Mouse (Mus musculus): Measurements from ENCODE around the gene Gm17349. TPM values are rescaled to one million over a fixed set of nuclear protein-coding genes. Genes with fewer than 3 reads are reported as not detected.

The Gm17349 gene
- polyA plus RNA-seq, 1 experiment from 2014 or later: not detected

- Histone ChIP-seq H3K4me3 (ENCODE audit: low read depth, low read length) (no peak overlapping the region), H3K27ac (replicated peaks; ENCODE audit: low read depth, low read length) (no peak overlapping the region), H3K27me3 (ENCODE audit: control insufficient read depth, insufficient read depth, low read length) (peaks cover 27% of the 10 kb centered on the region), H3K36me3 (ENCODE audit: control insufficient read depth, insufficient read depth, low read length) (no peaks in the 10 kb centered on the region), H3K9me3 (ENCODE audit: control insufficient read depth, low read length) (no peaks in the 10 kb centered on the region), H3K4me1 (ENCODE audit: control insufficient read depth, insufficient read depth, low read length) (peaks cover 3% of the 10 kb centered on the region; the same call in 1 of the 2 replicates), H3K9ac (ENCODE audit: low read length) (no peak overlapping the region), H3K4me2 (ENCODE audit: low read depth, severe bottlenecking) (no peak overlapping the region)
- ATAC-seq (ENCODE audit: insufficient number of reproducible peaks, low FRiP score, low TSS enrichment, low read depth) (no peak), DNase-seq (ENCODE audit: low spot score) (no peak)
- WGBS: 53% methylated on average over 2 of the region's 2 CpGs
Observed at GRCm38 (mm10) chr15:99658437-99658836, 46.9 kb downstream of the Gm17349 start.

DNA sequence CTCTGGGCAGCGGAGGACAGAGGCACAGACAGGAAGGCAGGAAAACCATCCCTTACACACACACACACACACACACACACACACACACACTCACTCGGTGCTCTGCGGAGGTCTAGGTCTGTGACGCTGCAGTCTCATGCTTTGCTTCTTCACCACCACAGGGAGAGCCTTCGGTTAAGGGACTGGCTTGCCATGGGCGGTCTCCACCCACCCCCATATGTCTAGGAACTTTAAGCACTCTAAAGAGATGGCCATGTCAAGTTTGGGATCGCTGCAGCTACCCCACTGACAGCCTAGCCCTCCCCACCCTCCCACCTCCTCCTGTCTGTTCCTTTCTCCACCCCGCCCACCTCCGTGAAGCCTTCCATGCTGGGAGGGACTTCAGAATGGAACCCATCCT, 49.3 kb downstream of the Gm17349 start:
- no peak for ATAC-seq (ENCODE audit: insufficient number of reproducible peaks, low FRiP score, low TSS enrichment, low read depth)
- DNase-seq (ENCODE audit: low spot score): no peak

DNA sequence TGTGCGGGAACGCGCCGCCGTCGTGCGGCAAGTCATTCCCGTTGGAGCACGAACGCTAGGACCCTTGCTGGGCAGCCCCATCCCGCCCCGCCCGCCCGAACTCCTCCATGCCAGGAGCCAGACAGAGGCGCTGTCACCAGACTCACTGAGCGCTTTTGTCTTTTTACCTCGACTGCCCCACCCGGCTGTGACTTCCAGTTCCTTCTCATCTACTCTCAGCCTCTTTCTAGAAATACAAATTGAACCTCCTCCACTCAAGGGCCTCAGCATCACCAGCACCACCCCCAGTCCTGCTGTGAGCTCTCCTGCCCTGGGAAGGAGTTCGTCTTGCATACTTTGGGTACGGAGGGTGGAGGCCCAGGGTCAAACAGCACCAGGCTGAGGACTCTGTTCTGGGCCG, 51.4 kb downstream of the Gm17349 start:
- Histone ChIP-seq H3K4me1 (ENCODE audit: control insufficient read depth, insufficient read depth, low read length) (peaks cover 20% of the 10 kb centered on the region), H3K36me3 (ENCODE audit: control insufficient read depth, insufficient read depth, low read length) (no peaks in the 10 kb centered on the region), H3K27ac (replicated peaks; ENCODE audit: low read depth, low read length) (no peak overlapping the region), H3K9me3 (ENCODE audit: control insufficient read depth, low read length) (no peaks in the 10 kb centered on the region), H3K4me3 (ENCODE audit: low read depth, low read length) (peak overlapping the region; percentile 14), H3K4me2 (ENCODE audit: low read depth, severe bottlenecking) (peak overlapping the region; percentile 40), H3K27me3 (ENCODE audit: control insufficient read depth, insufficient read depth, low read length) (peaks cover 32% of the 10 kb centered on the region), H3K9ac (ENCODE audit: low read length) (peak overlapping the region; percentile 22; the same call in 1 of the 2 replicates)
- WGBS: 4% methylated on average over 21 of the region's 21 CpGs
- ATAC-seq (ENCODE audit: insufficient number of reproducible peaks, low FRiP score, low TSS enrichment, low read depth) (no peak), DNase-seq (ENCODE audit: low spot score) (no peak)

More for the DNA sequence above, 49.3 kb downstream of the Gm17349 start:
- no peaks in the 10 kb centered on the region for H3K9me3 ChIP-seq (ENCODE audit: control insufficient read depth, low read length)
- WGBS: 40% methylated on average over 9 of the region's 9 CpGs
- no peak overlapping the region for H3K27ac ChIP-seq (replicated peaks; ENCODE audit: low read depth, low read length)
- no peak overlapping the region for H3K4me2 ChIP-seq (ENCODE audit: low read depth, severe bottlenecking)
- H3K4me1 ChIP-seq (ENCODE audit: control insufficient read depth, insufficient read depth, low read length): peaks cover 4% of the 10 kb centered on the region; the same call in 1 of the 2 replicates
- H3K4me3 ChIP-seq (ENCODE audit: low read depth, low read length): no peak overlapping the region
- H3K27me3 ChIP-seq (ENCODE audit: control insufficient read depth, insufficient read depth, low read length): peaks cover 32% of the 10 kb centered on the region
- no peaks in the 10 kb centered on the region for H3K36me3 ChIP-seq (ENCODE audit: control insufficient read depth, insufficient read depth, low read length)
- H3K9ac ChIP-seq (ENCODE audit: low read length): no peak overlapping the region

DNA sequence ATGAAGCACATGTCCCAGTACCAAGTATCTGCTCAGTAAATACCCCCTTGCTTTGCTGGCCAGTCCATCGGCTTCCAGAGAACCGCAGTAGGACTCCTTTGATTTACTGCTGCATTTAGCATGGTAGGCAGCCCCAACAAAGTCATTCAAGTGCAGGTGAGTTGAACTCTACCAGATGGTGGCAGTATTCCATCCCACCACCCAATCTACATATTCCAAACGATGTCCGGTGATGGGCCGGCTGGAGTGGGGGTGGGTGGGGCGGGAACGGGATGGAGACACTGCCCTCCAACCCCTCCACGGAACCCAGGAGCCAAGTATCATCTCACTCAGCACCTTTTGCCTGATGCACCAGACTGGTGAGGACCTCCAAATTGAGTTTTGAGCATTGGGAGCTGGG, 52.0 kb downstream of the Gm17349 start:
- no peaks in the 10 kb centered on the region for H3K36me3 ChIP-seq (ENCODE audit: control insufficient read depth, insufficient read depth, low read length)
- no peak overlapping the region for H3K27ac ChIP-seq (replicated peaks; ENCODE audit: low read depth, low read length)
- peak overlapping the region; percentile 40 for H3K4me2 ChIP-seq (ENCODE audit: low read depth, severe bottlenecking)
- 3% methylated on average over 8 of the region's 8 CpGs for WGBS
- ATAC-seq (ENCODE audit: insufficient number of reproducible peaks, low FRiP score, low TSS enrichment, low read depth) (no peak), DNase-seq (ENCODE audit: low spot score) (peak; percentile 58)
- no peak overlapping the region; the same call in 1 of the 2 replicates for H3K9ac ChIP-seq (ENCODE audit: low read length)
- H3K27me3 ChIP-seq (ENCODE audit: control insufficient read depth, insufficient read depth, low read length): peaks cover 32% of the 10 kb centered on the region
- H3K4me1 ChIP-seq (ENCODE audit: control insufficient read depth, insufficient read depth, low read length): peaks cover 24% of the 10 kb centered on the region
- H3K9me3 ChIP-seq (ENCODE audit: control insufficient read depth, low read length): no peaks in the 10 kb centered on the region
- peak overlapping the region; percentile 14 for H3K4me3 ChIP-seq (ENCODE audit: low read depth, low read length)

Other genes starting within 250 kb of the Gm17349 start
- gene Nckap5l, start 247.7 kb downstream of the Gm17349 start, polyA plus RNA-seq (2014; fragmentation: Nextera tagmentation; extraction: Ambion mirVana): 14.2 and 15.6 TPM in 2 replicates
- gene Bcdin3d, start 230.8 kb downstream of the Gm17349 start, polyA plus RNA-seq (2014; fragmentation: Nextera tagmentation; extraction: Ambion mirVana): 17.8 and 20.2 TPM in 2 replicates
- 0.47 TPM in 1 of 2 replicates, not detected in the other for gene Faim2, start 177.3 kb downstream of the Gm17349 start, polyA plus RNA-seq (2014; fragmentation: Nextera tagmentation; extraction: Ambion mirVana)
- gene Aqp2, start 126.4 kb downstream of the Gm17349 start, polyA plus RNA-seq (2014; fragmentation: Nextera tagmentation; extraction: Ambion mirVana): not detected in 2 replicates
- not detected in 2 replicates for gene Aqp5, start 114.7 kb downstream of the Gm17349 start, polyA plus RNA-seq (2014; fragmentation: Nextera tagmentation; extraction: Ambion mirVana)
- gene Aqp6, start 104.1 kb downstream of the Gm17349 start, polyA plus RNA-seq (2014; fragmentation: Nextera tagmentation; extraction: Ambion mirVana): not detected in 2 replicates
- 108 and 125 TPM in 2 replicates for gene Racgap1, start 53.8 kb downstream of the Gm17349 start, polyA plus RNA-seq (2014; fragmentation: Nextera tagmentation; extraction: Ambion mirVana)
- 0.57 and 0.64 TPM in 2 replicates for gene Asic1, start 35.1 kb downstream of the Gm17349 start, polyA plus RNA-seq (2014; fragmentation: Nextera tagmentation; extraction: Ambion mirVana)
- gene Smarcd1, start 3.4 kb downstream of the Gm17349 start, polyA plus RNA-seq (2014; fragmentation: Nextera tagmentation; extraction: Ambion mirVana): 80.6 and 83.8 TPM in 2 replicates
- 0.07 and 0.27 TPM in 2 replicates for gene Gpd1, start 12.0 kb upstream of the Gm17349 start, polyA plus RNA-seq (2014; fragmentation: Nextera tagmentation; extraction: Ambion mirVana)
- gene Cox14, start 20.1 kb upstream of the Gm17349 start, polyA plus RNA-seq (2014; fragmentation: Nextera tagmentation; extraction: Ambion mirVana): 118 and 123 TPM in 2 replicates
- 70.9 and 75.3 TPM in 2 replicates for gene Cers5, start 67.4 kb upstream of the Gm17349 start, polyA plus RNA-seq (2014; fragmentation: Nextera tagmentation; extraction: Ambion mirVana)
- 72.9 and 77.3 TPM in 2 replicates for gene Lima1, start 170.0 kb upstream of the Gm17349 start, polyA plus RNA-seq (2014; fragmentation: Nextera tagmentation; extraction: Ambion mirVana)